Mouse (Mus musculus) forelimb bud, embryonic 11.5 days (tissue): ENCODE data around the gene Avp.
A peak's percentile ranks its signal among the peaks of the same experiment; 100 is the strongest.
"Not testable (repeated sequence)": the region's sequence is repeated elsewhere in the genome, so short reads cannot be mapped to it uniquely, and the experiment has no call there.

Experiments used
- DNase-seq: peaks from one replicate; pipeline ENCODE4 v3.0.0-alpha.2; 2012; ENCODE audit warnings: low read depth, low spot score

Gene Avp

DNA sequence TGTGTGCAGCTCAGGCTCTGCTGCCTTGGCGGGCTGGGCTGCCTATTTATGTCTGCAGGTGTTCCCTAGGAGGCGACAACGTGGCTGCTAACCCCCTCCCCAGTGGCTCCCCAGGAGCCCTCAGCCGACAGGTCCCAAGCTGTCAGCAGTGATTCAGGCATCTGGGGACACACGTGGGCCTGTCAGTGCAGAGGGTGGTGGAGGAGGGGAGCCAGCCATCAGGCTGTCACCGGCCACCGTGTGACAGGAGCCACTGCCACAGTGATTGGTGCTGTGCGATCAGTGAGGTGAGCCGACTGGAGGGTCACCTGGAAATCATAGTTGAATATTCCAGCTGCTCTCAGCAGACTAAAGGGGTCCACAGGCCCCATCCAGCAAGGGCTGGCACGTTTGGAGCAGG, at the start of gene Avp:
Gene Avp, minus strand, starts transcription at position 3 of the 400 bp plus-strand sequence.
- no peak for DNase-seq

DNA sequence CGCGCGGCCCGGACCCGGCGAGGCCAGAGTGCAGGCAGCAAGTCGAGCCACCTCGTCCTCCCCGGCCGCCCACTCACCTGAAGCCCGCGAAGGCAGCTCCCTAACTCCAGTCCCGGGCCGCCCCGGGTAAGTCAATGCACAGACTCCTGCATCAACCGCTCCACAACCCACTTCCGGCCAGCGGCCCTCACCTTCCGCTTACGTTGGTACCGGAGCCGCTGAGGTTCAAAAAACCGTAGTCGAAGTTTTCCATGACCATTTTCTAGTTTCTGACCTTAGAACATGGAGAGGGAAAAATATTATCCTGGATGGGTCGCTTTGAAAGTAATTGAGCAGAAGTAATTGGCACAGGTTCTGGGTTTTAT, 47.5 kb upstream of the Avp start, which contains the start of the genes Fastkd5 and Ubox5:
Gene Fastkd5, minus strand, starts transcription at position 189 of the 365 bp plus-strand sequence.
Gene Ubox5, minus strand, starts transcription at position 200 of the 365 bp plus-strand sequence.
- peak; percentile 83 for DNase-seq

DNA sequence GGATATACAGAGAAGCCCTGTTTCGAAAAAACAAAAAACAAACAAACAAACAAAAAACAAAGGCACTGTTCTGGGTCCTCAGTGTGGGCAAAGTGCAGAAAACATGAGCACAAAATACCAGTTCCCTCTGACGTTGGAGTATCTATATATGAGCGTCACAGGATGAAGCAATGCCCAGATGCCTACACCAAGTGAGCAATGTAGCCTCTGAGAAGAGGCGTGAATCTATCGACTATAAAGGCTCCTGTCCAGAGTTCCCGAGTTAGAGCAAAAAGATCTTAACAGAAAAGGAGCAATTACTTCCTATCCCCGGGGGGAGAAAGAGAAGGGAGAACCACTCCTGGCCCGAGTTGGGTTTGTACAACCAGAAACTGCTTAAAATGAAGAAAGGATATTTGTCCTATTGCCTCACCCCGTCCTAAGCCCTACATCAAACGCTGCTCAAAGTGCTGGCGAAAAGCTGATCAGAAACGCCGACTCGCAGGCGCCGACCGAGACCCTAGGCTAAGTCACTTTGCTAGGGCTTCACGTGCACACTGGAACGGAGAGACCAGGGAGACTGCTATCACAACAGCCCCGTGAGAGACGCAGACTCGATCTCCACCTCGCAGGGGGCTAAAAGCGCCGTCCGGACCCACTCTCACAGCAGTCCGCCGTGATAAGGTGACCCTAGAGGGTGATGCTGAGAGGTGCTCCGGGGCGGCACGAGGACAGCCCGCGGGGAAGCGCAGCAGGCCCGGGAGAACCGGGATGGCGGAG, 46.9 kb upstream of the Avp start:
- no peak for DNase-seq

DNA sequence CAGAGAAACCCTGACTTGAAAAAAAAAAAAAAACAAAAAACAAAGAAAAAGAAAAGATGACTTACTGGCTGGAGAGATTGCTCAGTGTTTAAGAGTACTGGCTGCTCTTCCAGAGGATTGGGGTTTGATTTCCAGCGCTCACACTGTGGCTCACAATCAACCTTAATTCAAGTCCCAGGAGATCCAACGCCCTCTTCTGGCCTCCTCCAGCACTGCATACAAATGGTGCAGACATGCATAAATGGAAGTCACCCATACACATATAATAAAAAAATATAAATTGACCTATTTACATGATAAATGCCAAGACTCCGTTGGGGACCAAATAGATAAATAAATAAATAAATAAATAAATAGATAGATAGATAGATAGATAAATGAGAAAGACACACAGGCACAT, 46.1 kb upstream of the Avp start:
- no peak for DNase-seq

DNA sequence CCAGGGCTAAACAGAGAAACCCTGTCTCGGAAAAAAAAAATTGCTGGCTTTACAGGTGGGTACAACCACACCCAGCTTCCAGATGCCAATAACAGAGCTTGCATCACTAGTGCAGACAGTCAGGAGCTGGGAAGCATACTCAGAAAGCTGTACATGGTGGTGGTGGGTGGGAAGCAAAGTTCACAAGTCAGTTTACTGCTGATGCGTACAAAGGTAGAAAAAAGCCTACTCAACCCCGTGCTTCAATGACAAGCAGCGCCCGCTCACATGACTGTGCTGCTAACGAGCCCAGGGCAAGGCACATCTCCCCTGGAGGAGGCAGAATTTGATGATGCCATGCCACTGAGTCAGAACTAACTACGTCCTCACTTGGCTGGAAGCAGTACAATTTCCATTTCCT, 36.6 kb upstream of the Avp start:
- no peak for DNase-seq

DNA sequence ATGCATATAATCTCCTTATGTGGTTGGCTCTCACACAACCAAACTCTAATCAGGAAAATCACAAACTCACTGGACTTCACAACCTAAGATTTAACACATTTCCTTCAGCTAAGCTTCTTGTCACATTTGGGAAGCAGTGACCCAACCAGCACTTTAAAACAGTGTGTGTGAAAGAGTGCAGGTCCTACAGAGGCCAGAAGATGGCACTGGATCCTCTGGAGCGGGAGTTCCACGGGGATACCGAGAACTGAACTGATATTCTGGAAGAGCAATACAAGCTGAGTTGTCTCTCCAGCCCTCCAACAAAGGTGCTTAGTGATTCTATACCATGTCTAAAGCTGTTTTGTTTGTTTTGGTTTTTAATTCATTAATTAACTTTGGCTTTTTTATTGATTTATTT, 30.7 kb upstream of the Avp start:
- DNase-seq, result no peak

DNA sequence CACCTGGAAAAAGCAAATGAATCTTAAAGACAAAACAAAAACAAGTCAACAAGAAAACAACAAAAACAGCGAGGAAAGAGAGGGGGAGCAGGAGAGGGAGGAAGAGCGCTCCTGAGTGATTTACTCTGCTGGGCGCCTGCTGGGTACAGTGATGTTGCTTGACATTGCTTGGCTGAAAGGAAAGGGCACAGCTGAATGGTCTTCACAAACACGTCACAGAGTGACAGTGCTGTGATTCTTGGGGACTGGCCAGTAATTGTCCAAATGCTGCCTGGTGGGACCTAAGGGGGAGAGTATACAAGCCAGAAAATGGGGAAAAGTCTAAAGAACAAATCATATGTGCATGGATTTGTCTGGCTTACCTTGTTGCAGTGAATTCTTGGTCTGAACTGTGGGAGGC, 19.8 kb upstream of the Avp start:
- no peak for DNase-seq

DNA sequence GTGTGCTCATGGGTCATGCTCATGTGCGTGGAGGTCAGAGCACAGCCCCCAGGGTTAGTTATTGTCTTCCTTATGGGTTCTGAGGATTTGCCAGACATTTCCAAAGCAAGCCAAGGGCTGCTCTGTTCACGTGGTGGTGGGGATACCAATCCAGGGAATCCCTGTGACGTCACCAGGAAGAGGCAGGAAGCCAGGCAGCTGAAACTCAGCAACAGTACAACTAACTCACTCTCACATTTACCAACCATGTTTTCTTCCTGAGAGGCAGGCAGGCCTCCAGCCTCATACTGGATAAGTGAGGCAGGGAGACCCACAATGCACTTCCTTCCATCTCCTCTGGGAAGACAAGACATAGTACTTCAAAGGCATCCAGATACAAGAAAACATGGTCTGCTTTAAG, 16.0 kb upstream of the Avp start:
- no peak for DNase-seq

DNA sequence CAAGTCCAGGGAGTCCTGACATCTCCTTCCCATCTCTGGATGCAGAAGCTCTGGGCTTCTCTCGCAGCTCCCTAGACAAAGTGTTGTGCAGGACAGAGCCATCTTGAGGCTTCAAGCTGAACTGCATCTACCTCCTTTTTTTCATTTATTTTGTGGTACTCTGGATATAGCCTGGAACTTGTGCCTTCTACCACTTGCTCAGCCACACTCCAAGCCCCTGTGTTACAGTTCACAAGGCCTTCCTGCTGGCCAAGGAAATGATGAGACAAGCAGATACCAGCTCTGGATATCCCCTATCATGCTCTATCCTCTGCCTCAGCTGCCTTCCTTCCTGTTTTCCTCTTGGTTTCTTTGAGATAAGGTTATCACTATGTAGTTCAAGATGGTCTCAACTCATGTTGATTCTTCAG, 15.3 kb upstream of the Avp start:
- no peak for DNase-seq

DNA sequence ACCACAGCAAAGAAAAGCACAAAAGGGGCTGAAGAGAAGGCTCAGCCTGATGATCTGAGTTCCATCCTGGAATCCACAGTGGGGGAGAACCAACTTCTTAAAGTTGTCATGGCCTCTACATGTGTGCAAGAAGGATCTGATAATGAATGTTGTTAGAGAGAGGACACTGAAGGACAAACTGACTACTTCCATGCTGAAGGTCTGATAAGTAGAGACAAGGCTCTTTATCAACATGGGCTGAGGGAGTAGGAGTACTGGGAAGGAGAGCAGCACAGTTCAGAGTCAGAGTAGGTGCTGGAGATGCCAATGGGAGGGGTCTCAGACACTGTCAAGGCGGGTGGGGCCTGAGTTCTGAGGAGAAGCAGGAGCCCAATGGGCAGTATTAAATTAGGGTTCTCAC, 13.2 kb upstream of the Avp start:
- no peak for DNase-seq

DNA sequence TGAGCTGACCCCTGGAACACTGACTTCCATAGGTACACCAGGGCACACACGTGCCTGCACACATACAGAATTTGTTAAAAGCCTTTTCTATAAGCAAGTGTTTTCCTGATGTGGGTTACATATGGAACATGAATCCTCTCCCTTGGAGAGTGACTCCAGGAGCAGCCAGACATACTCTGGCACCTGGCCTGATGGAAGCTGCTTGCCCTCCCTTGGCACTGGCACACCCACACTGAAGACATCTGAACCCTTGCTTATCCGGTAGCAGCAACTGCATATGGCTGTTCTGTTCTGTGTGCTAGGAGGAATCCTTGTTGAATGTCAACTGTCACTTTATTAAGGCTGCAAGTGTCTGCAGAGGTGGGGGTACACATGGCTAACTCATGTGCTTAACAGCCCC, 8.7 kb upstream of the Avp start:
- no peak for DNase-seq

DNA sequence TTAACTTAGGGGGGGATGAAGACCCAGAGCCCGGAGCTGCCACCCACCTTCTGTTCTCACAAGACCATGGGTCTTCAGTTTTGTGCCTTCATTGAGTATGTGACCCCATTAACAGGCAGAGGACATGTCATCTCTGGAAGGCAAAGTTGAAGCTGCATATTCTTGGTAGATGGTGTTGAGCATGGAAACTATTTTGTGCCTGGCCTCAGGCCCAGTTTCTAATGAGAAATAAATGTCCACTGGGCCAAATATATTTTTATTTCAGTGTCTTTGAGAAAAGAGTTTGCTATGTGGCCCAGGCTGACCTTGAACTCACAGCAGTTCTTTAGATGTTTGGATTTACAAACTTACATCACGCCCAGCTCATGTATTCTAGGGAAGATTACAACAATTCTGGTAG, 7.4 kb upstream of the Avp start:
- no peak for DNase-seq

DNA sequence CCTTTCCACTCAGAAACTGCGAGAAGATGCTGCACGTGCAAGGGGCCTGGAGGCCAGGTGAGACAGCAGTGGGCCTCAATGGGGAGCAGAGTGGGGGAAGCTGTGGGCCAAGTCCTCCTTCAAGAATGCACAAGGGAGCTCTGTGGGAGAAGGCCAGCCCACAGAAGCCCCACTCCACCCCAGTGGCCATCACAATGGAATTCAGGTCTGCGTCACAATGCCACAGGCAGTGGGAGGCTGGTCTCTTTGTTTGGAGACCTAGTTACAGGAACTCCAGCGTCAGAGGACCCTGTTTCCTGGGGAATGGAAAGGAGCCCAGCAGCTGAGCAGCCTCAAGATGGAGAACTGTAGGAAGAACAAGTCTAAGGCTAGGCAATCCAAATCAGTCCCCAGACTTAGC, 6.8 kb upstream of the Avp start:
- no peak for DNase-seq

DNA sequence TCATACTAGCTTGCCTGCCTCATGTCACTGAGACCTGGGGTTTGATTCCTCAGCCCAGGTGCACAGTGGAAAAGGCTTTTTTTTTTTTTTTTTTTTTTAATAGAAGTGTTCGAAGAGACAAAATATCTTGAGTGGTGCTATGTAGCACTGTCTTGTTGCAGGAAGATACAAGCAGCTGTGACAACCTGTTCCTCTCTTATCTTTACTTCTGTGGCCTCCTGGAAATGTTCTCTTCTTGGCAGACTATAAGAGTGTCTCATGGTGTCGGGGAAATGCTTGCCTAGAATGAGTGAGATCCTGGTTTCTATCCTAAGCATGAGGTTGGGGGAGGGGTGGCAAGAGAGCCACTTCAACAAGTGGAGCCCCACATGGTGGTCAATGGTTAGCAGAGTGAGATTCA, 6.0 kb upstream of the Avp start:
- no peak for DNase-seq

DNA sequence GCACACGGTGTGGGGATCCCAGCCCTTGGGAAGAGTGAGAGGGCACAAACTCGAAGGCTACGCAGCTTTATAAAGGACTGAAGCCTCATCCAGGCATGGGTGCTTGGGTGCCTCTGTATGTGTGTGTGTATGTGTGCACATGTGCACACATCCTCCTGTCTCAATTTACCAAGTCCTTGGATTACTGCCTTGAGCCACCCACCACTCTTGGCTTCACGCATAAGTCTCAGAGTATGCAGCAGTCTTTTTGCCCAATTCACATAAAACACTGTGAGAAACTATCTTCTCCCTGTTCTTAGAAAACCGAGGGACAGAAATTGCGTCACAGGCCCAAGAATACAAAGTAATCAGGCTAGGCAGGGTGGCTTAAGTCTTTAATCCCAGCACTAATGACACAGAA, 3.7 kb upstream of the Avp start:
- no peak for DNase-seq

DNA sequence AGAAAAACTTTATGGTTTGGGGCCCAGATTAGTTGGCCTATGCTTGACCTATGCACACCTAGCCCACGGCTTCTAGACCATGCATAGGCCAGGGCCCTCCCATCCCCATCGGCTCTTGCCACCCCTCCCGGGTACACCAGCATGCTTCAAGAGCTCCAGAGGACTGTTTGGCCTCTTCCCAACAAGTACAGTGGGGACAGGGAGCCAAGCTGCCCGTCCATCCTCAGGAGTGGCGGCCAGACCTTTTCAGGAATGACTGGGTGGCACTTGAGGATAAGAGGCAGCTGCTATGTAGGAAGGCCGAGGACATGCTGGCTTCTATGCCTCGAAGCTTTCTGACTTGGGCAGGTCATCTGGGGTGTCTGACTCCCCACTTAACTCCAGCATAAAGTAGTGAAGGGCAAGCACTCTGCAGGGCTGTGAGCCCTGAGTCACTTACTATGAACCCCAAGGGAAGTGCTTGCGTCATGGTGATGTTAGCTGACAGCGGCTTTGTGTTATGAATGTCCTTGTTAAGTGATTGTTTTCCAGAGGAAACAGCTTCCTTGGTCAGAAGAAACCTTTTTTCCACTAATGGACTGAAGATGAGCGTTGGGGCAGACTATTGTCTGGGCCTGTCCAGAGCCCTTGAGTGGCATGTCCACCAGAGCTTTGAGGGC, 1.7 kb upstream of the Avp start:
- DNase-seq, result no peak

DNA sequence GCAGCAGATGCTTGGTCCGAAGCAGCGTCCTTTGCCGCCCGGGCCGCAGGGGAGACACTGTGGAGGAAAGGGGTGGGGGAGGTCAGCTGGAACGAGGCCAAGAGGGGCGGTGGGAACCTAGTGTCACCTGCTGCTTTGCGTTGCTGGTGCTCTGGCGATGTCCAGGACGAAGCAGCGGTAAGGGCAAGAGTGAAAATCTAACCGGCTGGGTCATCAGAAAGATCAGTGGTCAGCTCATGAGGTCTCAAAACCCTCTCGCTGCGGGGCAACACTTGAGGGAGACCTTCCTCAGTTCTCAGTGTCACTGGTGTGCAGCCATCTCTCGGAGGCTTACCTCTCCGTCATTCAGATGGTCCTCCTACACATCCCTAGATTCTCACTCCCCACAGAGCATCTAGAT, 1.2 kb downstream of the Avp start:
- no peak for DNase-seq

DNA sequence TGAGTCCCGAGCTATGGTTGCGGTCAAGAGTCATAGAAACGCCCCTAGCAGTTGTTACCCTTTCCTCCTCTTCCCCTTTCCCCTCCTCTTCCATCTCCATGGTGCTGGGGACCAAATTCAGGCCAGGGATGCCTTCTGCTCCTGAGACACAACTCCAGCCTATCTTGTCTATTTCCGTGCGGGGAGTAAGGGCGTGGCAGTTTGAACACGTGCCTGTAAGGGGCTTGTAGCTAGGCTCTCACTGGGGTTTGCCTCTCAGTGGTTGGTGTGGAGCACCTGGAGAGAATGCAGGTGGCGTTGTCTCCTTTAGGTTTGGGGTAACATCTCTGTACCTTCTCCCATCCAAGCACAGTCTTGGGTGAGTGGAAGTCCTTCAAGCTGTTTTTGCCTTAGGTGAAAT, 2.6 kb downstream of the Avp start:
- no peak for DNase-seq

DNA sequence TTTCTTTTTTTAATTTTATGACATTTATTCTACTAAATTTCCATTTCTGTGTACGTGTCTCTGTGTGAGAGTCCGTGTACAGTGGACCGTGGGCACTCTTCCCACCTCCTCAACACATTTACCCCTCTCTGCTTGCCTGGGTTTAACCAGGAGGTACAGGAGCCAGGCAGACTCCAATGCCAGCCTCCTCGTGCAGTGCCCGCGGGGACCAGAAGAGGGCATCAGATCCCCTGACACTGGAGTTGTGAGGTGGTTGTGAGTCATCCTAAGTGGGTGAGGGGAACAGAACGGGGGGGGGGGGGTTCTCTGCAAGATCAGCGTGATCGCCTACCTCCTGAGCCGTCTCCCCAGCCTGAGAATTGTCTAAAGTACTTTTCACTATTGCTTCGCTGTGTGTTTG, 4.2 kb downstream of the Avp start:
- peak; percentile 49 for DNase-seq

DNA sequence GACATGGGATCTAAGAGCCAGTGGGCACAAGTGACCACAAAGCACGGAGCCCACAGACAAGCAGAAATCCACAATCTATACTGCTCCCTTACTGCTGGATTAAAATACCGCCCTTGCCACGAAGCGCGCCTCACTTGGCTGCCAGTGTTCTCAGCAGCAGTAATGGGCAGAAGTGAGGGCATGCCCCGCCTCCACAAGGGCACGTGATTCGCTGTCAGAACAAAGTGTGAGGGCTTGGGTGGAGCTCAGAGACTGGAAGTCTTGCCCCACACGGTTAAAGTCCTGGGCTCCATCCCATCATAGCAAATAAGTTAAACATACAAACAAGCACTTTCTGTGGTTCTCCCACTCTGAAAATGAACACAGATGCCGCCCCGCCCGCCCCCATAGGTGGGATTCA, 4.7 kb downstream of the Avp start:
- DNase-seq, result no peak

DNA sequence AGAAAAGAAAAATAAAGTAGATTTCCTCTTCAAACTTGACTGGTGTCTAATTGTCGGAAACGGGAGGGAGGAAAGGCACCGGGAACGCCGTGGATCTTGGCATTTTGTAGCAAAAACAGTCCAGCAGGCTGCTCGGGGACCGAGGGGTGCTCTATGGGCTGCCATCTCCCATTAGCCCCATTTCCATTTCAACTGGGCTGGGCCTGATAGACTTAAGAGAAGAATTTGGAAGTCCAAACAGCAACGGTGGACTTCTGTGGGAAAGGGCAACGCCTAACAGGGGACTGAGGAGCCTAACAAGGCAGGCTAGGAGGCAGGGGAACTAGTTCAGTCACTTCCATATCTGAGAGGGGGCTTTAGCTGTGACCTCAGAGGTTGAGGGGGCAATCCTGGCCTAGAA, 5.3 kb downstream of the Avp start:
- DNase-seq, result no peak

DNA sequence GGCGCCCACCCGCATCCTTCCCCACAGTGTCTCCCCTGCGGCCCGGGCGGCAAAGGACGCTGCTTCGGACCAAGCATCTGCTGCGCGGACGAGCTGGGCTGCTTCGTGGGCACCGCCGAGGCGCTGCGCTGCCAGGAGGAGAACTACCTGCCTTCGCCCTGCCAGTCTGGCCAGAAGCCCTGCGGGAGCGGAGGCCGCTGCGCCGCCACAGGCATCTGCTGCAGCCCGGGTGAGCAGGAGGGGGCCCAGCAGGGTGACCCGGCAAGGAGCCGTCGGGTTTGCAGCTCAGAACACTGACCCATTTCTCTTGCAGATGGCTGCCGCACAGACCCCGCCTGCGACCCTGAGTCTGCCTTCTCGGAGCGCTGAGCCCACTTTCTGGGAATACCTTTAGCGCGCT, 5.8 kb downstream of the Avp start:
- DNase-seq, result not testable (repeated sequence)

DNA sequence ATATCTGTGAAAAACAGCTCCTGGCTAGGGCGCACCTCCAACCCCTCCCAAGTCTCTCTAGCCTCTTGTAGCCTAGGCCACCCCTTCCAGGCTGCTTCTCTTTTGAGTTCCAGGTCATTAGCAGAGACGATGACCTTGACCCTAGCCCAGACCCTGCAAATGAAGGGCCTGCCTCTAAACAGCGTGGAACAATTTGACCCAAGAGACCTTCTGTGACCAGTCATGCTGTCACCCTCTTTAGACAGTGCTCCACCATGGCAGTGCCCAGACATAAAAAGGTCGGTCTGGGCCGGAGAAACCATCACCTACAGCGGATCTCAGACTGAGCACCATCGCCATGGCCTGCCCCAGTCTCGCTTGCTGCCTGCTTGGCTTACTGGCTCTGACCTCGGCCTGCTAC, 6.5 kb downstream of the Avp start, which contains the start of gene Oxt:
Gene Oxt, plus strand, starts transcription at position 301 of the 400 bp plus-strand sequence.
- DNase-seq, result no peak
